Mouse (Mus musculus) lung, postnatal 4 days (tissue): ENCODE measurements around the gene Plcg2.
A peak's percentile ranks its signal among the peaks of the same experiment; 100 is the strongest.

Source experiments
- DNase-seq, 2 experiments: peaks; one replicate each; pipeline ENCODE4 v3.0.0; 2021

Plcg2 gene

GRCm38 (mm10) chr8:117548453-117548852, 50.4 kb downstream of the Plcg2 start:
- peak; percentile 35 to 46 for DNase-seq

GRCm38 (mm10) chr8:117550529-117550928, 52.4 kb downstream of the Plcg2 start:
- DNase-seq = no peak

GRCm38 (mm10) chr8:117561014-117561413, 62.9 kb downstream of the Plcg2 start:
- no peak for DNase-seq

GRCm38 (mm10) chr8:117561735-117562361, 63.8 kb downstream of the Plcg2 start:
- DNase-seq = peak in 1 of 2 experiments; percentile 24

- DNase-seq = no peak
These were observed 64.4 kb downstream of the Plcg2 start for GRCm38 (mm10) chr8:117562445-117563014.

- peak; percentile 52 to 73 for DNase-seq
These were observed 71.3 kb downstream of the Plcg2 start for GRCm38 (mm10) chr8:117569409-117569808.

GRCm38 (mm10) chr8:117576291-117576785, 78.2 kb downstream of the Plcg2 start:
- DNase-seq = no peak

- no peak for DNase-seq
These were observed 79.0 kb downstream of the Plcg2 start for GRCm38 (mm10) chr8:117577059-117577458.

- DNase-seq = no peak
These were observed 79.8 kb downstream of the Plcg2 start for GRCm38 (mm10) chr8:117577883-117578282.

- no peak for DNase-seq
These were observed 80.8 kb downstream of the Plcg2 start for GRCm38 (mm10) chr8:117578856-117579255.

GRCm38 (mm10) chr8:117593862-117594261, 95.8 kb downstream of the Plcg2 start:
- no peak for DNase-seq

- no peak for DNase-seq
These were observed 96.9 kb downstream of the Plcg2 start for GRCm38 (mm10) chr8:117595001-117595400.

- no peak for DNase-seq
These were observed 98.7 kb downstream of the Plcg2 start for GRCm38 (mm10) chr8:117596777-117597176.

GRCm38 (mm10) chr8:117600839-117601238, 102.7 kb downstream of the Plcg2 start:
- DNase-seq = no peak

- DNase-seq = no peak
These were observed 106.0 kb downstream of the Plcg2 start for GRCm38 (mm10) chr8:117604101-117604500.

GRCm38 (mm10) chr8:117604671-117605070, 106.6 kb downstream of the Plcg2 start:
- DNase-seq = no peak

- DNase-seq = no peak
These were observed 107.1 kb downstream of the Plcg2 start for GRCm38 (mm10) chr8:117605201-117605600.

- no peak for DNase-seq
These were observed 112.4 kb downstream of the Plcg2 start for GRCm38 (mm10) chr8:117610506-117610905.

- no peak for DNase-seq
These were observed 114.8 kb downstream of the Plcg2 start for GRCm38 (mm10) chr8:117612861-117613260.

GRCm38 (mm10) chr8:117626040-117626838, 128.1 kb downstream of the Plcg2 start:
- DNase-seq = peak in 1 of 2 experiments; percentile 45

- no peak for DNase-seq
These were observed 129.0 kb downstream of the Plcg2 start for GRCm38 (mm10) chr8:117627096-117627495.

- no peak for DNase-seq
These were observed 134.4 kb downstream of the Plcg2 start for GRCm38 (mm10) chr8:117632532-117632931.

GRCm38 (mm10) chr8:117634406-117634805, 136.3 kb downstream of the Plcg2 start:
- DNase-seq = no peak

GRCm38 (mm10) chr8:117637462-117637861, 139.4 kb downstream of the Plcg2 start:
- no peak for DNase-seq
